Comparison of ENCODE assay signal across 12 mouse cellular contexts in genomic region chr17:47484993-47485392, GRCm38 (mm10). TPM values are rescaled to one million over a fixed set of nuclear protein-coding genes. Genes with fewer than 3 reads are reported as not detected.
DNase-seq lines count a peak whose midpoint lies in the region; ATAC-seq and TF ChIP-seq lines count a peak whose summit lies in the region.
"Had no signal": no experiment of that assay in that cellular context is flagged by ENCODE, and none has a peak within 500 bp of the region (broad histone marks: within the 10 kb centered on the region; RNA-seq: fewer than 3 reads in every experiment).

No protein-coding gene starts in this region.

- H3K27me3 ChIP-seq in heart, embryonic 11.5 days (ENCODE audit: control insufficient read depth, insufficient read depth, low read length), result no peaks in the 10 kb centered on the region
- H3K27me3 ChIP-seq in lung, embryonic 16.5 days (ENCODE audit: control insufficient read depth, insufficient read depth, low read depth, low read length), result no peaks in the 10 kb centered on the region
- no peaks in the 10 kb centered on the region for H3K27me3 ChIP-seq in limb, embryonic 11.5 days (ENCODE audit: control insufficient read depth, insufficient read depth, low read length)
- no peaks in the 10 kb centered on the region for H3K27me3 ChIP-seq in small intestine, adult 2 months (ENCODE audit: control insufficient read depth, insufficient read depth, low read length)
- H3K27me3 ChIP-seq in midbrain, embryonic 13.5 days, result no peaks in the 10 kb centered on the region

- ATAC-seq in heart, embryonic 11.5 days (replicated peaks; ENCODE audit: insufficient number of reproducible peaks, low FRiP score, low TSS enrichment), result no peak; the same call in 1 of the 2 replicates
- ATAC-seq in lung, embryonic 16.5 days (ENCODE audit: low read depth), result no peak
- no peak for ATAC-seq in limb, embryonic 11.5 days (ENCODE audit: insufficient number of reproducible peaks, low FRiP score, low TSS enrichment, low read depth)
- no peak for ATAC-seq in midbrain, embryonic 13.5 days
- ATAC-seq: forebrain, embryonic 16.5 days had no signal

- TF ChIP-seq CTCF in lung, adult 2 months (IDR thresholded peaks at IDR 0.05; ENCODE audit: insufficient read depth, low read length), result no peak
- no peak for TF ChIP-seq CTCF in small intestine, adult 2 months (IDR thresholded peaks at IDR 0.05; ENCODE audit: extremely low read depth, insufficient read length, insufficient replicate concordance, low read depth, low read length)

- no peak overlapping the region for H3K9ac ChIP-seq in heart, embryonic 11.5 days (ENCODE audit: low read depth, low read length)
- H3K9ac ChIP-seq in lung, embryonic 16.5 days (ENCODE audit: low read length), result 0 out of 2 replicates have a peak overlapping the region, but pooled peaks have one; percentile 10
- no peak overlapping the region; the same call in 1 of the 2 replicates for H3K9ac ChIP-seq in limb, embryonic 11.5 days (ENCODE audit: low read length)
- no peak overlapping the region for H3K9ac ChIP-seq in midbrain, embryonic 13.5 days (replicated peaks)

- no peaks in the 10 kb centered on the region for H3K9me3 ChIP-seq in heart, embryonic 11.5 days (replicated peaks; ENCODE audit: control insufficient read depth, low read length)
- no peaks in the 10 kb centered on the region for H3K9me3 ChIP-seq in lung, embryonic 16.5 days (ENCODE audit: control insufficient read depth, low read length)
- H3K9me3 ChIP-seq in limb, embryonic 11.5 days (ENCODE audit: control insufficient read depth, low read length), result no peaks in the 10 kb centered on the region
- H3K9me3 ChIP-seq in midbrain, embryonic 13.5 days, result no peaks in the 10 kb centered on the region

- peaks cover 13% of the 10 kb centered on the region for H3K36me3 ChIP-seq in heart, embryonic 11.5 days (ENCODE audit: control insufficient read depth, insufficient read depth, low read length)
- H3K36me3 ChIP-seq in lung, embryonic 16.5 days (ENCODE audit: control insufficient read depth, insufficient read depth, low read length), result peaks cover 4% of the 10 kb centered on the region; the same call in 1 of the 2 replicates
- peaks cover 8% of the 10 kb centered on the region; the same call in 1 of the 2 replicates for H3K36me3 ChIP-seq in limb, embryonic 11.5 days (ENCODE audit: control insufficient read depth, insufficient read depth, low read length)
- H3K36me3 ChIP-seq in small intestine, adult 2 months (ENCODE audit: control insufficient read depth, insufficient read depth, low read length), result peaks cover 18% of the 10 kb centered on the region
- H3K36me3 ChIP-seq in midbrain, embryonic 13.5 days, result peaks cover 18% of the 10 kb centered on the region

- peaks cover 29% of the 10 kb centered on the region for H3K4me1 ChIP-seq in heart, embryonic 11.5 days (ENCODE audit: control insufficient read depth, insufficient read depth, low read length)
- H3K4me1 ChIP-seq in lung, embryonic 16.5 days (replicated peaks; ENCODE audit: control insufficient read depth, insufficient read depth, low read length), result peaks cover 10% of the 10 kb centered on the region
- H3K4me1 ChIP-seq in lung, adult 2 months (ENCODE audit: control insufficient read depth, insufficient read depth, low read length), result peaks cover 5% of the 10 kb centered on the region; the same call in 1 of the 2 replicates
- peaks cover 7% of the 10 kb centered on the region; the same call in 1 of the 2 replicates for H3K4me1 ChIP-seq in limb, embryonic 11.5 days (ENCODE audit: control insufficient read depth, insufficient read depth, low read length)
- H3K4me1 ChIP-seq in small intestine, adult 2 months (ENCODE audit: control insufficient read depth, insufficient read depth, insufficient read length, low read length), result peaks cover 19% of the 10 kb centered on the region
- H3K4me1 ChIP-seq in midbrain, embryonic 13.5 days (replicated peaks), result peaks cover 14% of the 10 kb centered on the region

- whole genome bisulfite sequencing in heart, embryonic 11.5 days (ENCODE audit: insufficient replicate concordance), result 6% methylated on average over 3 of the region's 3 CpGs
- WGBS in lung, embryonic 16.5 days, result 8% methylated on average over 3 of the region's 3 CpGs
- 11% methylated on average over 3 of the region's 3 CpGs for WGBS in lung, adult 2 months
- WGBS in limb, embryonic 11.5 days, result 7% methylated on average over 3 of the region's 3 CpGs
- 15% methylated on average over 3 of the region's 3 CpGs for WGBS in small intestine, adult 2 months
- 11% methylated on average over 3 of the region's 3 CpGs for WGBS in midbrain, embryonic 13.5 days

- DNase-seq in heart, adult 9 months (ENCODE audit: low spot score in 2 of 2), result no peak
- no peak for DNase-seq in lung, adult 2 months
- no peak for DNase-seq in limb, embryonic 11.5 days (ENCODE audit: low spot score)
- DNase-seq in left cerebral cortex, postnatal 25 days (ENCODE audit: low spot score in 2 of 2), result no peak
- DNase-seq: cerebellum, postnatal 25 days had no signal

- TF ChIP-seq POLR2A in lung, adult 2 months (IDR thresholded peaks at IDR 0.05; ENCODE audit: borderline replicate concordance, extremely low read depth, low read depth, low read length), result no peak
- TF ChIP-seq POLR2A in small intestine, adult 2 months (IDR thresholded peaks at IDR 0.05; ENCODE audit: low read depth, low read length), result no peak

- H3K4me2 ChIP-seq in heart, embryonic 11.5 days, result 0 out of 2 replicates have a peak overlapping the region, but pooled peaks have one; percentile 4
- H3K4me2 ChIP-seq in lung, embryonic 16.5 days (ENCODE audit: low read depth, low read length), result no peak overlapping the region
- H3K4me2 ChIP-seq in limb, embryonic 11.5 days (ENCODE audit: low read depth, severe bottlenecking), result no peak overlapping the region
- no peak overlapping the region for H3K4me2 ChIP-seq in midbrain, embryonic 13.5 days (replicated peaks)

- no peak overlapping the region for H3K4me3 ChIP-seq in heart, embryonic 11.5 days (ENCODE audit: low read depth, low read length)
- no peak overlapping the region for H3K4me3 ChIP-seq in lung, embryonic 16.5 days (ENCODE audit: low read length)
- H3K4me3 ChIP-seq in lung, adult 2 months (replicated peaks; ENCODE audit: extremely low read depth, low read depth, low read length), result no peak overlapping the region
- H3K4me3 ChIP-seq in limb, embryonic 11.5 days (ENCODE audit: low read depth, low read length), result no peak overlapping the region
- H3K4me3 ChIP-seq in small intestine, adult 2 months (ENCODE audit: low read depth, low read length), result no peak overlapping the region
- no peak overlapping the region for H3K4me3 ChIP-seq in midbrain, embryonic 13.5 days (replicated peaks)
- H3K4me3 ChIP-seq: layer of hippocampus, adult 2 months had no signal

- H3K27ac ChIP-seq in heart, embryonic 11.5 days (ENCODE audit: low read depth, low read length), result peak overlapping the region; percentile 57
- peak overlapping the region; percentile 91 for H3K27ac ChIP-seq in lung, embryonic 16.5 days (ENCODE audit: low read length)
- H3K27ac ChIP-seq in limb, embryonic 11.5 days (replicated peaks; ENCODE audit: low read depth, low read length), result 0 out of 2 replicates have a peak overlapping the region, but pooled peaks have one; percentile 14
- peak overlapping the region; percentile 50 for H3K27ac ChIP-seq in small intestine, adult 2 months (ENCODE audit: insufficient read depth, low read depth, low read length)
- no peak overlapping the region for H3K27ac ChIP-seq in midbrain, embryonic 13.5 days
- H3K27ac ChIP-seq: layer of hippocampus, adult 2 months had no signal

- intact Hi-C loops in left cerebral cortex, postnatal 25 days (cut with DNase I), result loop anchor here (5.0 kb wide), 1 partner anchor 98 kb away; the partner anchor contains the start of gene Guca1b

RNA-seq across cellular contexts. Expression of gene Taf8, which starts 17.1 kb away (rescaled TPM):
- polyA plus RNA-seq in heart, embryonic 11.5 days (2014; fragmentation: Nextera tagmentation; extraction: Ambion mirVana), result 15.9 and 18.3 TPM in 2 replicates
- polyA plus RNA-seq in lung, embryonic 16.5 days (2015; fragmentation: Nextera tagmentation; extraction: Ambion mirVana), result 30.5 and 30.9 TPM in 2 replicates
- 25.7 and 32.2 TPM in 2 replicates for polyA plus RNA-seq in lung, adult 2 months (2012; rRNA removed)
- 30.4 and 33.7 TPM in 2 replicates for polyA plus RNA-seq in limb, embryonic 11.5 days (2014; fragmentation: Nextera tagmentation; extraction: Ambion mirVana)
- polyA plus RNA-seq in small intestine, adult 2 months (2012; rRNA removed), result 6.2 and 13.3 TPM in 2 replicates
- 10 to 100 TPM; 16.4 to 16.7 TPM for total RNA-seq in left cerebral cortex, postnatal 25 days (2021)
- 24.6 and 27.3 TPM in 2 replicates for polyA plus RNA-seq in midbrain, embryonic 13.5 days (2015; fragmentation: Nextera tagmentation; extraction: Ambion mirVana)

RNA-seq across cellular contexts. Expression of gene Ccnd3, which starts 19.9 kb away (rescaled TPM):
- polyA plus RNA-seq in heart, embryonic 11.5 days (2014; fragmentation: Nextera tagmentation; extraction: Ambion mirVana), result 559 and 565 TPM in 2 replicates
- 258 and 277 TPM in 2 replicates for polyA plus RNA-seq in lung, embryonic 16.5 days (2015; fragmentation: Nextera tagmentation; extraction: Ambion mirVana)
- 202 and 229 TPM in 2 replicates for polyA plus RNA-seq in lung, adult 2 months (2012; rRNA removed)
- polyA plus RNA-seq in limb, embryonic 11.5 days (2014; fragmentation: Nextera tagmentation; extraction: Ambion mirVana), result 345 and 350 TPM in 2 replicates
- 49.9 and 54.9 TPM in 2 replicates for polyA plus RNA-seq in small intestine, adult 2 months (2012; rRNA removed)
- 10 to 100 TPM; 31.0 to 31.7 TPM for total RNA-seq in left cerebral cortex, postnatal 25 days (2021)
- polyA plus RNA-seq in midbrain, embryonic 13.5 days (2015; fragmentation: Nextera tagmentation; extraction: Ambion mirVana), result 60.4 and 71.4 TPM in 2 replicates

RNA-seq across cellular contexts. Expression of gene 1700001C19Rik, which starts 47.8 kb away (rescaled TPM):
- polyA plus RNA-seq in heart, embryonic 11.5 days (2014; fragmentation: Nextera tagmentation; extraction: Ambion mirVana), result 1.2 and 2.2 TPM in 2 replicates
- not detected in 2 replicates for polyA plus RNA-seq in lung, embryonic 16.5 days (2015; fragmentation: Nextera tagmentation; extraction: Ambion mirVana)
- 0.14 and 0.20 TPM in 2 replicates for polyA plus RNA-seq in lung, adult 2 months (2012; rRNA removed)
- polyA plus RNA-seq in limb, embryonic 11.5 days (2014; fragmentation: Nextera tagmentation; extraction: Ambion mirVana), result 0.12 TPM in 1 of 2 replicates, not detected in the other
- polyA plus RNA-seq in small intestine, adult 2 months (2012; rRNA removed), result 0.08 TPM in 1 of 2 replicates, not detected in the other
- under 1 TPM in 1 of 2 experiments, not detected in 1; 0.39 TPM for total RNA-seq in left cerebral cortex, postnatal 25 days (2021)
- polyA plus RNA-seq in midbrain, embryonic 13.5 days (2015; fragmentation: Nextera tagmentation; extraction: Ambion mirVana), result 0.62 and 0.70 TPM in 2 replicates
- total RNA-seq: layer of hippocampus, adult 2 months had no signal
- polyA plus RNA-seq: C2C12 had no signal

RNA-seq across cellular contexts. Expression of gene AI661453, which starts 48.6 kb away (rescaled TPM):
- 1.2 and 1.6 TPM in 2 replicates for polyA plus RNA-seq in heart, embryonic 11.5 days (2014; fragmentation: Nextera tagmentation; extraction: Ambion mirVana)
- 1.8 and 2.3 TPM in 2 replicates for polyA plus RNA-seq in lung, embryonic 16.5 days (2015; fragmentation: Nextera tagmentation; extraction: Ambion mirVana)
- polyA plus RNA-seq in lung, adult 2 months (2012; rRNA removed), result 9.2 and 13.0 TPM in 2 replicates
- 0.41 and 0.74 TPM in 2 replicates for polyA plus RNA-seq in limb, embryonic 11.5 days (2014; fragmentation: Nextera tagmentation; extraction: Ambion mirVana)
- 21.8 and 27.3 TPM in 2 replicates for polyA plus RNA-seq in small intestine, adult 2 months (2012; rRNA removed)
- total RNA-seq in left cerebral cortex, postnatal 25 days (2021), result under 1 TPM; 0.32 to 0.41 TPM
- polyA plus RNA-seq in midbrain, embryonic 13.5 days (2015; fragmentation: Nextera tagmentation; extraction: Ambion mirVana), result 0.26 and 0.30 TPM in 2 replicates
